Mouse (Mus musculus): ENCODE measurements around the gene Atf5.

DNA sequence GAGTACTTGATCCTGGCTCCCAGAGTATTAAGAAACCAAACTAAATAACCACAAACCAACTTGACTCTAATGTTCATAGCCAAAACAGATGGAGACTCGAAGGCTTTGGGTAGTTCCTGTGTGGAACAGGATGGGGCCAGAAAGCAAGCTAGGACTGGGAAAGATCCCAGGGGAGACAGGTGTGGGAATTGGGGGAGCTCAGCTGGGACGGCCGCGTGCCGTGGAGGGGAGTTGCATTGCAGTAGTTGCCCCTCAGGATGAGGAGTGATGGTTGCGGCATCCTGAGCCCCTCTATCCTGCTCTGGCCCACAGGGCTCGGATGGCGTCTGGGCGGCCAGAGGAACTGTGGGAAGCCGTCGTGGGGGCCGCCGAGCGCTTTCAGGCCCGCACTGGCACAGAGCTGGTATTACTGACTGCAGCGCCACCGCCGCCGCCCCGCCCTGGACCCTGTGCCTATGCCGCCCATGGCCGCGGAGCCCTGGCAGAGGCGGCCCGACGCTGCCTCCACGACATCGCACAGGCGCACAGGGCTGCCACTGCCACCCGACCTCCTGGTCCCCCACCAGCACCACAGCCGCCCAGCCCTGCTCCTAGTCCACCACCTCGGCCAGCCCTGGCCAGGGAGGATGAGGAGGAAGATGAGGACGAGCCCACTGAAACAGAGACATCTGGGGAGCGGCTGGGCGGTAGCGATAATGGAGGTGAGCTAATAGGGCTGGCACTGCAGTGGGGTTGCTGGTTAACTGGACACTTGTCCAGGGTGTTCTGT, 36.0 kb upstream of the Atf5 start:
- TF ChIP-seq POLR2A (IDR thresholded peaks at IDR 0.05; ENCODE audit: insufficient read length, low read depth) (no peak), USF1 (IDR thresholded peaks at IDR 0.05; ENCODE audit: low read depth) (no peak)

Measured in myocyte (in vitro differentiated cells).